Mouse (Mus musculus) limb, embryonic 11.5 days (tissue): ENCODE measurements at regions not wholly inside any gene's neighbourhood (a gene's known extent, or its start where the extent isn't known, plus 50 kb on each side); places are given as distances from the start of the nearest gene placed in this dataset.

Experiments
- ATAC-seq: fragments of 200-750 bp; cut with Nextera tagmentation; 2 replicates; pipeline ENCODE4 v1.8.0; 2017; ENCODE audit warnings: low read depth; ENCODE audit not compliant: insufficient number of reproducible peaks, low FRiP score, low TSS enrichment
- DNase-seq: peaks from one replicate; pipeline ENCODE4 v3.0.0-alpha.2; 2015; ENCODE audit warnings: low spot score
- H3K27ac ChIP-seq: fragments of 300-500 bp; sonication (generic); replicated peaks from 2 replicates; pipeline ENCODE4 v1.5.1; 2014; ENCODE audit warnings: low read depth, mild to moderate bottlenecking, low read length
- H3K27me3 ChIP-seq: fragments of 300-500 bp; sonication (generic); 2 replicates; pipeline ENCODE4 v1.6.1; 2014; ENCODE audit warnings: mild to moderate bottlenecking, low read length, mixed read lengths; ENCODE audit not compliant: control insufficient read depth, insufficient read depth
- H3K36me3 ChIP-seq: fragments of 300-500 bp; sonication (generic); 2 replicates; pipeline ENCODE4 v1.6.1; 2014; ENCODE audit warnings: mild to moderate bottlenecking, low read length, moderate library complexity, mixed read lengths; ENCODE audit not compliant: control insufficient read depth, insufficient read depth
- H3K4me1 ChIP-seq: fragments of 300-500 bp; sonication (generic); 2 replicates; pipeline ENCODE4 v1.6.1; 2014; ENCODE audit warnings: low read length, mixed read lengths; ENCODE audit not compliant: control insufficient read depth, insufficient read depth
- H3K4me2 ChIP-seq: fragments of 300-500 bp; sonication (generic); 2 replicates; pipeline ENCODE4 v1.6.1; 2014; ENCODE audit warnings: low read depth, mild to moderate bottlenecking, moderate library complexity; ENCODE audit not compliant: severe bottlenecking
- H3K4me3 ChIP-seq: fragments of 300-500 bp; sonication (generic); 2 replicates; pipeline ENCODE4 v1.5.1; 2014; ENCODE audit warnings: low read depth, low read length
- H3K9ac ChIP-seq: fragments of 300-500 bp; sonication (generic); 2 replicates; pipeline ENCODE4 v1.6.1; 2014; ENCODE audit warnings: mild to moderate bottlenecking, low read length
- H3K9me3 ChIP-seq: fragments of 300-500 bp; sonication (generic); 2 replicates; pipeline ENCODE4 v1.6.1; 2016; ENCODE audit warnings: low read length; ENCODE audit not compliant: control insufficient read depth
- WGBS: fragments of 180-500 bp; shearing (Covaris S2); extraction: QIAGEN DNeasy Blood & Tissue Kit; methylation state at CpG from one replicate; pipeline ENCODE4 v1.1.7; 2014; 5-methylcytosine and 5-hydroxymethylcytosine counted together

GRCm38 (mm10) chr14:48942882-48943281 is 123.0 kb upstream of the Ap5m1 start:
- H3K9me3 ChIP-seq = no peaks in the 10 kb centered on the region
- H3K27me3 ChIP-seq = no peaks in the 10 kb centered on the region
- no peak for ATAC-seq
- WGBS = 80% methylated on average over 10 of the region's 10 CpGs
- H3K9ac ChIP-seq = no peak overlapping the region
- H3K4me3 ChIP-seq = no peak overlapping the region
- no peaks in the 10 kb centered on the region for H3K4me1 ChIP-seq
- H3K36me3 ChIP-seq = no peaks in the 10 kb centered on the region
- H3K4me2 ChIP-seq = no peak overlapping the region
- H3K27ac ChIP-seq = no peak overlapping the region
- no peak for DNase-seq

GRCm38 (mm10) chr14:48930886-48931285 is 135.0 kb upstream of the Ap5m1 start:
- Histone ChIP-seq H3K9ac (no peak overlapping the region), H3K4me2 (no peak overlapping the region), H3K4me1 (no peaks in the 10 kb centered on the region), H3K9me3 (no peaks in the 10 kb centered on the region), H3K27ac (no peak overlapping the region), H3K4me3 (no peak overlapping the region), H3K36me3 (no peaks in the 10 kb centered on the region), H3K27me3 (no peaks in the 10 kb centered on the region)
- ATAC-seq (no peak), DNase-seq (no peak)
- WGBS = 89% methylated on average over 9 of the region's 9 CpGs

GRCm38 (mm10) chr14:48925870-48926269 is 140.0 kb upstream of the Ap5m1 start:
- no peaks in the 10 kb centered on the region for H3K27me3 ChIP-seq
- WGBS = 56% methylated on average over 1 of the region's 1 CpGs
- H3K9ac ChIP-seq = no peak overlapping the region
- ATAC-seq = no peak
- DNase-seq = no peak
- H3K4me2 ChIP-seq = no peak overlapping the region
- no peak overlapping the region for H3K27ac ChIP-seq
- H3K9me3 ChIP-seq = no peaks in the 10 kb centered on the region
- H3K4me1 ChIP-seq = no peaks in the 10 kb centered on the region
- H3K36me3 ChIP-seq = no peaks in the 10 kb centered on the region
- no peak overlapping the region for H3K4me3 ChIP-seq

- H3K27ac ChIP-seq = no peak overlapping the region
- ATAC-seq (no peak), DNase-seq (no peak)
- H3K36me3 ChIP-seq = no peaks in the 10 kb centered on the region
- no peak overlapping the region for H3K9ac ChIP-seq
- no peaks in the 10 kb centered on the region for H3K27me3 ChIP-seq
- WGBS = 82% methylated on average over 13 of the region's 13 CpGs
- H3K9me3 ChIP-seq = no peaks in the 10 kb centered on the region
- H3K4me1 ChIP-seq = no peaks in the 10 kb centered on the region
- no peak overlapping the region for H3K4me2 ChIP-seq
- no peak overlapping the region for H3K4me3 ChIP-seq
Measured at GRCm38 (mm10) chr14:48909420-48909819, 156.5 kb upstream of the Ap5m1 start.

GRCm38 (mm10) chr14:48907991-48908698 is 157.8 kb upstream of the Ap5m1 start:
- WGBS = 81% methylated on average over 14 of the region's 14 CpGs
- H3K27ac ChIP-seq = no peak overlapping the region
- H3K4me1 ChIP-seq = no peaks in the 10 kb centered on the region
- H3K4me3 ChIP-seq = no peak overlapping the region
- no peak overlapping the region for H3K4me2 ChIP-seq
- H3K27me3 ChIP-seq = no peaks in the 10 kb centered on the region
- no peaks in the 10 kb centered on the region for H3K36me3 ChIP-seq
- ATAC-seq (no peak), DNase-seq (no peak)
- H3K9ac ChIP-seq = no peak overlapping the region
- no peaks in the 10 kb centered on the region for H3K9me3 ChIP-seq

- no peak for ATAC-seq
- H3K27ac ChIP-seq = no peak overlapping the region
- H3K9me3 ChIP-seq = no peaks in the 10 kb centered on the region
- no peaks in the 10 kb centered on the region for H3K4me1 ChIP-seq
- 81% methylated on average over 6 of the region's 6 CpGs for WGBS
- no peak for DNase-seq
- H3K36me3 ChIP-seq = no peaks in the 10 kb centered on the region
- no peaks in the 10 kb centered on the region for H3K27me3 ChIP-seq
- no peak overlapping the region for H3K4me3 ChIP-seq
- no peak overlapping the region for H3K4me2 ChIP-seq
- no peak overlapping the region for H3K9ac ChIP-seq
Measured at GRCm38 (mm10) chr14:48907403-48907973, 158.4 kb upstream of the Ap5m1 start.

- H3K4me1 ChIP-seq = no peaks in the 10 kb centered on the region
- H3K9me3 ChIP-seq = no peaks in the 10 kb centered on the region
- no peak overlapping the region for H3K9ac ChIP-seq
- H3K36me3 ChIP-seq = no peaks in the 10 kb centered on the region
- DNase-seq (no peak), ATAC-seq (no peak)
- no peak overlapping the region for H3K4me3 ChIP-seq
- 97% methylated on average over 1 of the region's 1 CpGs for WGBS
- H3K27ac ChIP-seq = no peak overlapping the region
- no peak overlapping the region for H3K4me2 ChIP-seq
- H3K27me3 ChIP-seq = no peaks in the 10 kb centered on the region
Measured at GRCm38 (mm10) chr14:48906956-48907355, 158.9 kb upstream of the Ap5m1 start.

- H3K4me1 ChIP-seq = no peaks in the 10 kb centered on the region
- no peaks in the 10 kb centered on the region for H3K36me3 ChIP-seq
- ATAC-seq = no peak
- H3K4me2 ChIP-seq = no peak overlapping the region
- DNase-seq = no peak
- no peak overlapping the region for H3K4me3 ChIP-seq
- no peak overlapping the region for H3K27ac ChIP-seq
- H3K27me3 ChIP-seq = no peaks in the 10 kb centered on the region
- no peak overlapping the region for H3K9ac ChIP-seq
- 89% methylated on average over 1 of the region's 1 CpGs for WGBS
- no peaks in the 10 kb centered on the region for H3K9me3 ChIP-seq
Measured at GRCm38 (mm10) chr14:48904576-48904975, 161.3 kb upstream of the Ap5m1 start.

- ATAC-seq (no peak), DNase-seq (no peak)
- H3K4me1 ChIP-seq = no peaks in the 10 kb centered on the region
- no peaks in the 10 kb centered on the region for H3K27me3 ChIP-seq
- no peak overlapping the region for H3K9ac ChIP-seq
- H3K27ac ChIP-seq = no peak overlapping the region
- WGBS = 37% methylated on average over 5 of the region's 5 CpGs
- H3K9me3 ChIP-seq = no peaks in the 10 kb centered on the region
- H3K36me3 ChIP-seq = no peaks in the 10 kb centered on the region
- no peak overlapping the region for H3K4me3 ChIP-seq
- H3K4me2 ChIP-seq = no peak overlapping the region
Measured at GRCm38 (mm10) chr14:48903526-48903925, 162.4 kb upstream of the Ap5m1 start.
